Mouse (Mus musculus) frontal cortex, postnatal 14 days (tissue): Measurements from ENCODE around the gene Sycp2.

ENCODE experiments used
- DNase-seq, 2 experiments: peaks; one replicate each; pipeline ENCODE4 v3.0.0; 2022; ENCODE audit warnings: low spot score in 2 of 2

Gene Sycp2

DNA sequence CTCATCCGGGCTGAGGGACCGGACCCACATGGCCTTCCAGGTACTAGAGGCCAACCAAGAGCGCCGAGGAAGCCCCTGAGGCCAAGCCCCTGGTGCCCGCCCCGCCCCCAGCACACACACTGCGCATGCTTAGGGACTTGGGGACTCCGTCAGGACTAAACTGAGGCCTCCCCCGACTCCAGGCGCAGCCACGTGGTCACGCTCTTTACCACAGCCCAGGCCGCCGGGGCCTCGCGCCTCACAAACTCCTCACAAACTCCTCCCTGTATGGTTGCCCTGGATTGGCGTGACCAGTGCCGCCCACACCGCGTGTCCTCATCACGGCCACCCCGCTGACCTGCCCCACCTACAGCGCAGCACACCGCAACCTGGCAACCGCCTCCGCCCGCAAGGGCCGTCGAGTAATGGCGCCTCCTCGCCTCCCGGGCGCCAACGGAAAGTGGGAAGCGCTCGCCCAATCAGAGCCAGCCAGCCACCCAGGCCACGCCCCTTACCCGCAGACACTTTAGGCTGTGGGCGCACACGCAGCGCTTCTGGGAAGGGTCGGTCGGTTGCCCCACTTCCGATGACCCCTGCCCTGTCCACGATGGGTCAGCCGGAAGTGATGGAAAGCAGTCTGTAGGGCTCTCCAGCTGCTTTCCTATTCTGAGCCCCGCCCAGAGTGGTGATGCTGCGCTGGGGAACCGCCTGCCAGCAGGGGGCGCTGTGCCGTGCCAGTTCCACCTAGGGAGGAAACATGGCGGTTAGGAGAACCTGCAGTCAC is at the start of gene Sycp2:
Gene Sycp2 (minus strand): TSS at position 633 of the 763 bp plus-strand sequence.
- DNase-seq: no peak

DNA sequence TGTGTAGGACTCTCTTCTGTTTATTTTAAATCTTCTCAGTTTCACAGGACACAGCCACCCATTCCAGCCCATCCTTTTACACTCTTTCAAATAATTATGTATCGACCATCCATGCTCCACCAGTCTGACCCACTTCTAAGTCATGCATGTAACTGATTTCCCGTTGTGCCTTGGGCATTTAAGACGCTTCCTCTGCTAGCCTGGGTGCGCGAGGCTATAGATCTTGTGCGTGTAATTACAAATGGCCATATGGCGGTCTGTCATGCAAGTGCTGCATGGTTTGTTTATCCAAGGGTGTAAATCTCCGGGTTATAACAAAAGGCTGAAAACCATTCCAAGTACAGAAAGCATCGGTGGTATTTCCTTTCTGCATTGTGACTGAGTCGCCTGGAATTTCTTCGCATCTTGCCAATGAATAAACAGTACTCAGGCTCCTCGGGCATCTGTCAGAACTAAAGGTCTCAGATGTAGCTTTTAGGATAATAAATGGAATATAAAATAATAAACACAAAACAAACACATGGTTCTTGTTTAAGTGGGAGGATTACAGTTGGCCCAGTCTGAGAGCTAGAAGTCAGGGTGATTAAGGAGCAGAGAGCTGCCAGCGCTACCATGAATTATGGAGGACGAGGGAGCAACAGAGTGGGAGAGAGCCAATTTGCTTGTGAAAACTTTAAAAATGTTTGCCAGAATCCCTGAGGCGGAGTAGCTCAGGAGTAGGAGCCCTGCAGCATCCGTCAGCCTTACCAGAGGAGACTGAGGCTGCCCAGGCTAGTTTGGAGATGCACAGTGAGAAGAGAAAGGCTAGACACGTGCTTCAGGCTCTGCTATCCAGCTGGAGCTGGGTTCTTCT is 47.4 kb upstream of the Sycp2 start:
- DNase-seq: no peak

DNA sequence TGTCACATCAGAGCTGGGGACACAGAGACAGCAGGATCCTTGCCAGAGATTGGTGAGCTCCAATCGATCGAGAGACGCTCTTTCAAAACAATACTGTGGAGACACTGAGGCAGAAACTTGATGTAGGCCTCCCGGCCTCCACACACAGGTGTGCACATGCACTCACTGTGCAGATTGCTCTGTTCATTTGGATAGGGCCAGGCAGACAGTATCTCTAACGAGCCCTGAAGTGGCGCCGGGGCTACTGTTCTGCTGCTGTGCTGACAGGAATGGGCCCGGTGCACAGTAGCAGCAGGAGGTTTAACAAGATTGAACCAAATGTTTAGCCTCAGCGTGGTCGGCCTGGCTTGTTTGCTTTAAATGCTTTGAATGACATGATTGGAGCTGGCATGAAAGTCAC is 43.5 kb upstream of the Sycp2 start:
- no peak for DNase-seq

DNA sequence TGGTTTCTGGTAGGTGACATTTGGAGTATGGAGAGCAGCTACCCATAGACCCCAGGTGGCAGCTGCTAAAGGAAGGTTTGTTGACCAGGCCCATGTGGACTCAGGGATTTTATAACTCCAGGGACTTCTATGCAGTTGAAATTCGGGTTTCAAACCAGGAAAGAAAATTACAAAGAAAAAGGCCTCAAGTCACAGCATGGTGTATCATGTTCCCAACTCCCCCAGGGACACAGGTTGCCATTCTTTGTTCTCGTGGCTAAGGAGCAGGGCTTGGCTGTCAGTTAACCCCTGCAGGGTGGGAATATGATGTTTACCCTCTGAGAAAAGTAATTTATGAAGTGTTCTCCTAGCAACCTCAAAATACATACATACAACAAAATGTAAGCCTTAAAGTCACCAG is 42.8 kb upstream of the Sycp2 start:
- no peak for DNase-seq

DNA sequence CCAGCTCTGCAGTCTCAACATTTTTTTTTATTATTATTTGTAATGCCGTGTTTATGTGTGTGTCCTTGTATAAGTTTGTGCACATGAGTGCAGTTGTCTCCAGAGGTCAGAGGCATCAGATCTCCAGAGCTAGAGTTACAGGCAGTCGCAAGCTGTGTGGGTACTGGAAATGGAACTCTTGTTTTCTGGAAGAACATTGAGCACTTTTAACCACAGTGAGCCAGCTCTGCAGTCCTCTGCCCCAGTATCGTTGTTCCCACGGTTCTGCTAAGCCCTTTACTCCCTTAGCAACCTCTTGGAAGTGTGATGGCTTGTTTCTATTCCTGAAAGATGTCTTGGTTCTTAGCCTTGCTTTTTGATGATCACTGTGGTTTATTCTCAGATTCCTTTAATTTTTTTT is 41.9 kb upstream of the Sycp2 start:
- DNase-seq: no peak

DNA sequence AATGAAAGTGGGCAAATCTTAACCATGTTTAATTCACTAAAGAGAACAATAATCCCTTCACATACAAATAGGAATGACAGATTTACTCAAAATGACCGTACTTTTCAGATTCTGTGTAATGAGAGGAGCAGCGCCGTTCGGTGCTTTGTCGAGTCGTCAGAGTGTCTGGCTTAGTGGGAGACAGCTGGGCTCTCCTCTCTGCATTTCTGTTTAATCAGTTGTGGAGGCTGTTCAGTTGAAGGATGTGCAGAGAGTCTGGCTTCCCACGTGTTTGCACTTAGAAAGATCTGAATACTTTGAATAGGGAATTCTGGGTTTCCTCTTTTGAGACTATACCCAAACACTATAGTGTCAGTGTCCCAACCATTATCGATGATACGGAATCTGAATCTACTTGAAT is 29.8 kb upstream of the Sycp2 start:
- DNase-seq: no peak

DNA sequence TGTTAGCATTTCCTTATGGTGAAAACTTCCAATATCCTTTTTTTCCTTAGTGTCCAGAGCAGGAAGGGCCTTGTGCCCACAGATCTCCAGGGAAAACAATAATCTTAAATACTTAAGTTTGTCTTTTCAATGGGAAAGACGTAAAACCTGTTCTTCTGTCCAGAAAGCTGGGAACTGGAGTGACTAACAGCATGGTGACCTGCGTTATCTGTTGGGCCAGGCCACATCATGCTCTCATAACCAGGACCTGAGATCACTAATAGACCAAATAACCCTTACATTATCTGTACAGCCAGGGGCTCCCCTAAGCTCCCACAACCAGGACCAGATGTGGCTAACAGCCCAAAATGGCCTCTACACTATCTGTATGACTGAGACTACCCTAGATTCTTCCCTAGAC is 26.4 kb upstream of the Sycp2 start:
- DNase-seq: no peak

DNA sequence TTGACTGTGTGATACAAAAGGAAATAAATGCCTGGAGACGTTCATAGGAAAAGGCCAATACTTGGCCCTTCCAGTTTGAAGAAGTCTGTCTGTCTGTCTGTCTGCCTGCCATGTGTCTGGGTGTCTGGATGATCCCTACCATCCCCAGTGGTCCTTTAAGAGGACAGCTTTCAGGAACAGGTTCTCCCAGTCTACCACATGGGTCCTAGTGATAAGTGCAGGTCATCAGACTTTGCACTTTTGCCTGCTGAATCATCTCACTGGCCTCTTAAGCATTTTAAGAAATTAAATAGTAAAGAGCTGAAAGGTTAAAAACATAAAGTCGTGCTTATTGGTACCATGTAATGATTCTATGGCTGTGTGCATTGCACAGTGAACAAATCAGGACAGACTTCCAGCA is 26.0 kb upstream of the Sycp2 start:
- no peak for DNase-seq

DNA sequence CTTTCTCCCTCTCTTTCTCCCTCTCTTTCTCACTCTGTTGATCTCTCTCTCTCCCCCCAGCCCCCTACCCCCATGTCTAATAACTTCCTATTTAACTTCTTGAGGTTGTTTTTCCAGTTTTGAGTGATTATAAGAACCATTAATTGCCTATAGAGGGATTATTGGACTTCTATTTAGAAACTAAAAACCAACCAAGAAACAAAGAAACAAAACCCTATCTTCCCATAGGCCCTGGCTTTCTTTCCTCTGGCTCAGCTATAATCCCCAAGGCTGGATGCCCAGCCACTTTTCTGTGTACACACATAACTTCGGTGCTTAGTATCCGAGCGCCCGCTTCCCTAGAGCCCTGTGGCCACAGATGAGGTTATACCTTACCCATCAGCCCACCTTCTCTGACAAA is 22.7 kb upstream of the Sycp2 start, which contains the start of gene Cdh26:
Gene Cdh26 (plus strand): TSS at position 301 of the 400 bp plus-strand sequence.
- no peak for DNase-seq

DNA sequence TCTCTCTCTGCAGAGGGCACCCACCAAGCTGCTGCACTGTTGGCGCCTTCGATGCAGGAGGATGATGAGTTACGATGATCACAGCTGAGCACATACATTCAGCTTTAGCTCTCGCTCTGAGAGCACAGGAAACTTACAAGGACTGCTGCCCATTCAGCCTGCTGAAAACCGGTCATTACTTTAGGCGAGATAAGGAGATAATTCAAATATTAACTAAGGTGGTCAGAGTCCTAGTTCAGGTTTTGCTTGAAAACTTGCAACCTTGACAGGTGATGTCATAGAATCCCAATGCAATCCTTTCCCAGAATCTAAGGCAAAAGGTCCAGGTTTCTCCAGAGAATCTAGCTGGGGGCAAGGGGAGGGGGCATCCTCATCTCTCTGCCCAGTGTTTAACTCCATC is 21.9 kb upstream of the Sycp2 start:
- no peak for DNase-seq

DNA sequence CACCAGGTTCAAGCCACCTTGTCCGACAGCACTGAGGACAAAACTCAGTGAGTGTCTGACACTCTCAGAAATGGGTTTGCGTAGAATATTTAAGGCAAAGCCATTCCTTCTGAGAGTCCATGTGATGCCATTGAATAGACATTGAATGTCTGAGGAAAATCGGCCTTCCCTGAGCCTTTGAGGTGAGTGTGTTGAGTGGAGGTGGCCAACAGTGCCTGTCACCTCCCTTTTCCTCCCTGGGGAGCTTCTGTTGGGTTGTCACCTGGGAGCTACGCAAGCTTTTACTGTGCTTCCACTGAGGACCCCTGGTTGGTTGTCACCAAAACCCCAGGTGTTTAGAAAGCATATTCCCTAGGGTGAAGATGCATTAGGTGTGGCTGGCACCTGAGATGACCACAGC is 21.2 kb upstream of the Sycp2 start:
- DNase-seq: no peak

DNA sequence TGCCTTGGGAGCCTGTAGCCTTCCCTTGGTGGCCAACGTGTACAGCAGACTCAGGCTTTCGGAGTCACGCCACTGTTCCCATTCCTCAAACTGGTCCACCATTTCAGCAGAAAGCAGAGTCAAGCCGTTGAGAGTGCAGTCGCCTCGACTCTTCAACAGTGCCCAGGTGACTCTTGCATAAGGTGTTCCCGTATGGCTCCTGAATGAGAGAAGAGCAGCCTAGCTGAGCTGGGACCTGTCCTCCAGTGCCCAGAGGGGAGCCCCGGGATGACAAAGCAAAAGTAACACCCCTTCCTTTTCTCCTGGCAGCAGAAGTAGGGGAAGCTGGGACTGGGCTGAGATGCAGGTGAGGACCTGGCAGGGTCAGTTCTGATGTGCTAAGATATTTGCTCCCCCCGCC is 20.7 kb upstream of the Sycp2 start:
- no peak for DNase-seq

DNA sequence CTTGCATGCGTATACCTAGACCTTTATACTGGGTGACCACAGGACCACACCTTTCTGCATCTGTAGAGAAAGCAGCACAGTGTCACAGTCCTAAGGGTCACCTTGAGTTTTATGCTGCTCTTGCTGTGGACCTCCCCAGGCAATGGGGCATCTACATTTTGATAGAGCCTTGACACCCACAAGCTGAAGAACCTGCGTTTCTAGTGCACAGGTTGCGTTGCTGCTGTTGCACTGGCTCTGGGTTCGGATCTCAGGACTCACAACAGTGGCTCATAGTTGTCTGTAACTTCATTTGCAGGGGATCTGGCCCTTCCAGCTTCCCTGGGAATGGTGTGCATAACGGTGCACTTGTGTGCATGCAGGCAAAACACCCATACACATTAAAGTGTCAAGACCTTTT is 19.7 kb upstream of the Sycp2 start:
- DNase-seq: no peak

DNA sequence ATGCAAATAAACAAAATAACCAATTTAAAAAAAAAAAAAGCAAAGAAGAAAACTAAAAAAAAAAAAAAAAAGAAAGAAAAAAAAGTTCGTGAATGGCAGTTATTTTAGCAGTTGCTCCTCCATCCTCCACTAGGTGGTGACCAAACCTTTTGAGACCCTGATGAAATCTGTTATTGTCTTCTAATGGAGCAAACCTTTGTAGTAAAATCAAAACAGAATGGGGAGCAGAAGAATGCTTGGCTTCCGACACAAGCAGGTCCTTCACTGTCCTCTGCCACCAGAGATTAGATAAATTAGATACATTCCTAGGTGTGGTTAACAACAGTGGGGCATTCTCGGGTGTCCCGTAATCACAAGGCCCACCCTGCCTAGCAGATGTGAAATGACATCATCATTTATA is 18.7 kb upstream of the Sycp2 start:
- DNase-seq: peak in 1 of 2 experiments; percentile 28

DNA sequence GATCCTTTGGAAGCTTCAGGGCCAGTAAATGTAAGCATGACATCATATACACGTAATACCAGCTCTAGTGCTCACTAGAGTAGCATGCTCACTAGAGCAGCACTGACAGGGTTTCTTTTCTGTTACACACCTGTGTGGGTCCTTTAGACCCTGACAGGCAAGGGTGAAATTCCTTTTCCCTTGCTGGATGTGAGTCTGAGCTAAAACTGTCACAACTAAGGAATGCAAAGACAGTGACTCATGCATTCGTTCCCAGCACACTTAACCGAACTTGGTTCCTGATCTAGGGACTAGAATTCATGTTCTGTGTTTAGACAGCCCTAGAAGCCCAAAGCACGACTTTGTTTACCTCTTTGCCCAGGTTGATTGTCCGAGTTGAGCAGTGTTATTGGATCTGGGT is 15.7 kb upstream of the Sycp2 start:
- DNase-seq: no peak

DNA sequence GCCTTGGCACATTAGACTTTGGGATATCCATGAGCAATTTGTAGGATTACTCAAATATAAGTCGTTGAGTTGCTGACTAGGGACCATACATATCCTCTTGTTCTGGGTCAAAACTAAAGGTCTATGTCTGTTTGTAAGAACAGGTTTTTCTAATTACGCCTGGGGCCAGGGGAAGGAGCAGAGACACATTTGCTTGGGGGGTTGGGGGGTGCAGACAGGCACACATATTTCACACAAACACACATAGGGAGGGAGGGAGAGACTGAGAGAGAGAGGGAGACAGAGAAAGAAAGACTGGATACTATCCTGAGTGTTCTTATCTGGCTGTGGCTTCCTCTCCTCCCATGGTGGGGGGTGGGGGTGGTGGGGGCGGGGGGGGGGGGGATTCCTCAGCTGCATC is 14.7 kb upstream of the Sycp2 start:
- no peak for DNase-seq

DNA sequence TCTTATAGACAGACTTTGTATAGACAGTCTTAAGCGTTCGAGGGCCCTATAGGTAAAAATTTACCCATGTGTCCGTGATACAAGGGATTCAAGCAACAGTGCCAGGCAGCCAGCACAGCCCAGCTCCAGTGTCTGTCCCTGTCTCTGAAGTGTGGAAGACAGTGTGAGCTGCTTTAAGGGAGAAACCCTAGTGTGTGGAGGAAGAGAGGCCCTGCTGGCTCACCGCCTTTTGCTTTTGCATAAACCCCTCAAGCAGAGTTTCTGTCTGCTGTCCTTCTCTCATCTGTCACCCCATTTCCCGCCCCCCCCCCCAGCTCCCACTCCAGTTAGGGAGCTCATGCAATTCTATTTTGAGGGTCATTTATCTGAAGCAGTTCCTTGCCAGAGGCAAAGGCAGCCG is 14.1 kb upstream of the Sycp2 start:
- peak in 1 of 2 experiments; percentile 3 for DNase-seq

DNA sequence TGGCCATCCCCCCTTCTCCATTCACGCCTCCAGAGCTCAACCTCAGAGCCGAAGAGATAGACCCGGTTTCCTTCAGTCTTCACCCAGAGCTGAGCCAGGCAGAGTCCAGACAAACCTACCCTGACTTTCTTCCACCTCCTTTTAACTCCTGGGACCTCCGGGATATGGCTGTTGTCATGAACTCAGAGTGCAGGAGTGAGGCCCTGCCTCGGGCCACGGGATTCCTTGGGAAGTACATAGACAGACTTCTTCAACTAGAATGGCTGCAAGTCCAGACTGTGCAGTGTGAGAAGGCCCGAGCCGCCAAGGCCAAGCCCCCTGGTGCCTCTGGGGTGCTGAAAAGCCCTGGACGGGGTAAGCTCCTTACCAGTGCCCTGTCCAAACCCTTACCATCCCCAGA is 13.1 kb upstream of the Sycp2 start:
- DNase-seq: no peak

DNA sequence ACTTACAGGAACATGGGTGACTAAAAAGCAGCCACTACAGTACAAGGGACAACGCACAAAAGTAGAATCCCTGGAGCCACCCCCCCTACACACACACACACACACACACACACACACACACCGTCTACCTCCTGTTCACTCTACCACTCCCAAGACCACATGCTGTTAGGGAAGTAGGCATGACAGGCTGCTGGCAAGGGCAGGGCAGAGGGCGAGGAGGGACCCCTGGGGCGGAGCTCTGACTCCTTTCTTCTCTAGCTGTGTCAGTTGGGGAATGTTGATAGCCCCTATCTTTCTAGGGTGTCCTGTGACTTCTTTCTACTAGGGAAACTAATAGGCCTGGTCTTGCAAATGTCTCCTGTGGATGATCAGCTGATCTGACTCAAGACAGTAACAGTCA is 9.5 kb upstream of the Sycp2 start:
- no peak for DNase-seq

DNA sequence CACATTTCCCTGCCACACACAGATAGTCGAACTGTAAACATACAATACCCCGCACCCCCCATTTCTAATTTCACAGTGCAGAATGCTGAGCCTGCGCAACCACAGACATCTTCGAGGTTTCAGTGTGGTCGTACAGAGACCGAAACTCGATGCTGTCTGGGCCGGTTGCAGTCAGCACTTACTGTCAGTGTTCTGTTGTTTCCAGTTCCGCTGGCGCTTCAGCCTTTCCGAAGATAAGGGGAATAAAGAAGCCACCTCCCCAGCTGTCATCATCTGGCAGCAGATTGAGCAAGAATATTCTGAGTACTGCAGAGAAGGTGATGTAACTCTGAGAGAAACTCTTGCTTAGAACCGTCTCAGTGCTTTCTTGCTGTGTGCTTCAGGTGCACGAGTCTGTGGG is 8.9 kb upstream of the Sycp2 start:
- no peak for DNase-seq

DNA sequence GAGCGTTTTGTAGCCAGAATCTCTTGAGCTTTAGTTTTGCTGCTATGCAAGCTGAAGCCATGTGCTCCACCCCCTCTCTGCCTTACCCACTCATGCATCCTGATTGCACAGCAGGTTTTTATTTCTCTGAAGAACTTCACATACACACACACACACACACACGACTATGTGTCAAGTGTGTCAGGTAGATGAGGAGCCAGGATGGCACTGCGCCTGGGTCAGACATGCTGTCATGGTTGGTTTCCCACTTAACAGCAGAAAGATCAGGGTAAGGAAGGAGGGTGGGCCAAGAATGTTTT is 7.6 kb upstream of the Sycp2 start:
- DNase-seq: no peak

DNA sequence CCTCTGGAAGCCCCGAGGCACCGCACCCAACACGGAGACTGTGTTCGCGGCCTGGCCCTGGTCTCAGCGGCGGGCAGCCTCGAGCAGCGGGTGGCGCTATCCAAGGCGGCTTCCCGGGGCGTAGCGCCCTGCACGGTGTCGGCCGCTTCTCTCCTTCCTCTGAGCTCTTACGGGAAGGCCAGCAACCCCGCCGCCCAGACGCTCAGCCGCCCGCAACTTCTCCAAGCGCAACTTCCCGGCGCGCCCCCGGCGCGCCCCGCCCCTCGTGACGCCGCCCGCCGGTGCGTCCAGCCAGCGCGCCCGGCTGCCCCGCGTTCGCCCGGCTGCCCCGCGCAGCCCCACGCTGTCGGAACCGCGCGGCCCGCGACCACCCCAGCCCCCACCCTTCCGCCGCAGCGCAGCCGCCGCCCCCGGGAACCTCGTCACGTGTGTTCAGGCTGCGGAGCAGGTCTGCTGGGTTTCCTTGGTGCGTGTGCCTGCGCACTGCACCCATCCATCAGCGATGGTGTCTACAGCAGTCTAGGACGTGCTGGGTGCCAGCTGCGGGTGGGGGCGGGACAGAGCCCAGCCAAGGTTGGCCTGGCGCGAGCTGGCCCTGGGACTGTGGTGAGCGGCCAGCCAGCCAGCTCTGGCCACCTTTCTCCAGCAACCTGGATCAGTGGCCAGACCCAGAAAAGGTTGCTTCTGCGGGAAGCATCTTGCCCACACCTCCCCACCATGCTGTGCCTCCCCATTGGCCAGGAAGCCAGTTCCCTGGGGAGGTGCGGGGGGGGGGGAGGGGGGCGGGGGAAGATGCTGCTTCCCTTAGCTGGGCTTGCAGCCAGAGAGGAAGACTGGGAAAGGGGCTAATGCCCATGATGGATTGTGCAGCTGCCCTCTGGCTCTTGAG is 7.0 kb upstream of the Sycp2 start, which contains the start of the genes Ppp1r3d and Fam217b:
Gene Ppp1r3d (minus strand): TSS at position 212 of the 889 bp plus-strand sequence.
Gene Fam217b (plus strand): TSS at position 264 of the 889 bp plus-strand sequence.
- peak in 1 of 2 experiments; percentile 36 for DNase-seq
